Mouse (Mus musculus) gastrocnemius, postnatal 10 days (tissue): Measurements from ENCODE around the gene AK157302. TPM values are rescaled to one million over a fixed set of nuclear protein-coding genes. Genes with fewer than 3 reads are reported as not detected.

Source experiments
- microRNA-seq, 2 experiments: library from miRNA; unstranded; fragments of <30 nt; microRNA quantifications; one replicate each; pipeline ENCODE4 v1.2.0; 2021
- total RNA-seq, 2 experiments: library from RNA; stranded (reverse); gene quantifications; 2 replicates each; pipeline ENCODE4 v1.2.3; 2021

Gene AK157302
- total RNA-seq, 2 experiments from 2014 or later, result 11.5 to 12.4 TPM

Small RNAs within 50 kb of the gene (microRNA-seq; reads per million reads assigned to microRNA genes)
- 0 reads per million in 2 experiments for gene Mir1896

Other genes with a start within 250 kb of the AK157302 start
- gene Gpx5, start 202.5 kb upstream of the AK157302 start, total RNA-seq, result not detected
- gene Gpx6, start 183.1 kb upstream of the AK157302 start, total RNA-seq, result not detected
- gene Olfr1367, start 148.3 kb upstream of the AK157302 start, total RNA-seq, result not detected
- gene Zscan12, start 132.4 kb upstream of the AK157302 start, total RNA-seq, result 1 to 10 TPM; 6.2 to 6.3 TPM
- 10 to 100 TPM; 16.6 to 22.1 TPM for gene Zkscan3, start 92.5 kb upstream of the AK157302 start, total RNA-seq
- under 1 TPM; 0.16 to 0.50 TPM for gene Pgbd1, start 54.2 kb upstream of the AK157302 start, total RNA-seq
- 10 to 100 TPM; 10.9 to 15.4 TPM for gene Zscan26, start 41.5 kb upstream of the AK157302 start, total RNA-seq
- gene Nkapl, start 26.7 kb upstream of the AK157302 start, total RNA-seq, result under 1 TPM; 0.38 to 0.52 TPM
- 1 to 10 TPM; 1.2 to 1.6 TPM for gene Zkscan4, start 16.3 kb upstream of the AK157302 start, total RNA-seq
- not detected for gene Gm10065, start 15.8 kb upstream of the AK157302 start, total RNA-seq
- 100 to 1,000 TPM; 118 to 122 TPM for gene Gm11273, start 6.2 kb downstream of the AK157302 start, total RNA-seq
- 10 to 100 TPM in 1 of 2 experiments, 1 to 10 TPM in 1; 8.0 to 11.4 TPM for gene Zkscan8, start 35.9 kb downstream of the AK157302 start, total RNA-seq
- gene Olfr1366, start 47.6 kb downstream of the AK157302 start, total RNA-seq, result not detected
- gene Olfr1535, start 64.7 kb downstream of the AK157302 start, total RNA-seq, result not detected
- gene Olfr1364, start 86.5 kb downstream of the AK157302 start, total RNA-seq, result not detected
- not detected for gene Olfr1362, start 118.8 kb downstream of the AK157302 start, total RNA-seq
- not detected for gene Olfr11, start 147.3 kb downstream of the AK157302 start, total RNA-seq
- gene Olfr1361, start 168.2 kb downstream of the AK157302 start, total RNA-seq, result not detected
- gene Olfr1360, start 182.2 kb downstream of the AK157302 start, total RNA-seq, result not detected
- not detected for gene Olfr1359, start 202.9 kb downstream of the AK157302 start, total RNA-seq
- gene Hist1h2bl, start 220.9 kb downstream of the AK157302 start, total RNA-seq, result 100 to 1,000 TPM; 184 to 186 TPM
- gene Hist1h2ai, start 221.2 kb downstream of the AK157302 start, total RNA-seq, result 100 to 1,000 TPM; 125 TPM
- 100 to 1,000 TPM; 240 to 265 TPM for gene Hist1h3h, start 222.4 kb downstream of the AK157302 start, total RNA-seq
- gene Hist1h2bm, start 226.8 kb downstream of the AK157302 start, total RNA-seq, result 10 to 100 TPM; 50.7 to 68.7 TPM
- 10 to 100 TPM; 32.2 to 32.7 TPM for gene Hist1h4j, start 239.8 kb downstream of the AK157302 start, total RNA-seq